Mouse (Mus musculus): Measurements from ENCODE around the gene Rps3a1. TPM values are rescaled to one million over a fixed set of nuclear protein-coding genes. Genes with fewer than 3 reads are reported as not detected.

The Rps3a1 gene
- polyA plus RNA-seq (2016; fragmentation: Nextera tagmentation; extraction: Ambion mirVana), result 1,151 and 1,201 TPM in 2 replicates

GRCm38 (mm10) chr3:86142263-86142933 is at the start of gene Rps3a1:
TSS of gene Rps3a1 (minus strand) at chr3:86142702.
- Histone ChIP-seq H3K27me3 (no peaks in the 10 kb centered on the region), H3K4me1 (peaks cover 20% of the 10 kb centered on the region), H3K9me3 (no peaks in the 10 kb centered on the region), H3K4me3 (peak within 1 kb of the TSS; percentile 92), H3K27ac (peak within 1 kb of the TSS; percentile 91), H3K36me3 (peaks cover 35% of the 10 kb centered on the region), H3K9ac (peak within 1 kb of the TSS; percentile 94), H3K4me2 (replicated peaks) (peak within 1 kb of the TSS; percentile 89)
- under 1% methylated on average over 77 of the region's 77 CpGs for WGBS
- ATAC-seq (ENCODE audit: insufficient number of reproducible peaks, insufficient read depth, low FRiP score, low TSS enrichment), result peak; percentile 94

- Histone ChIP-seq H3K27me3 (no peaks in the 10 kb centered on the region), H3K4me1 (peaks cover 10% of the 10 kb centered on the region; the same call in 1 of the 2 replicates), H3K4me2 (replicated peaks) (no peak overlapping the region), H3K4me3 (no peak overlapping the region), H3K36me3 (no peaks in the 10 kb centered on the region), H3K9ac (no peak overlapping the region), H3K9me3 (no peaks in the 10 kb centered on the region), H3K27ac (no peak overlapping the region)
- WGBS, result 51% methylated on average over 5 of the region's 5 CpGs
- ATAC-seq (ENCODE audit: insufficient number of reproducible peaks, insufficient read depth, low FRiP score, low TSS enrichment), result no peak
Observed at GRCm38 (mm10) chr3:86187736-86188389, 45.4 kb upstream of the Rps3a1 start.

- no peaks in the 10 kb centered on the region for H3K9me3 ChIP-seq
- H3K36me3 ChIP-seq, result no peaks in the 10 kb centered on the region
- H3K4me1 ChIP-seq, result peaks cover 10% of the 10 kb centered on the region; the same call in 1 of the 2 replicates
- H3K9ac ChIP-seq, result no peak overlapping the region
- ATAC-seq (ENCODE audit: insufficient number of reproducible peaks, insufficient read depth, low FRiP score, low TSS enrichment), result no peak
- no peak overlapping the region for H3K27ac ChIP-seq
- no peaks in the 10 kb centered on the region for H3K27me3 ChIP-seq
- WGBS, result 83% methylated on average over 7 of the region's 7 CpGs
- no peak overlapping the region for H3K4me2 ChIP-seq (replicated peaks)
- H3K4me3 ChIP-seq, result no peak overlapping the region
Observed at GRCm38 (mm10) chr3:86184546-86184945, 42.0 kb upstream of the Rps3a1 start.

GRCm38 (mm10) chr3:86181107-86181506 is 38.6 kb upstream of the Rps3a1 start:
- Histone ChIP-seq H3K4me2 (replicated peaks) (no peak overlapping the region), H3K27ac (no peak overlapping the region), H3K4me1 (no peaks in the 10 kb centered on the region), H3K9me3 (no peaks in the 10 kb centered on the region), H3K4me3 (no peak overlapping the region), H3K9ac (no peak overlapping the region), H3K27me3 (no peaks in the 10 kb centered on the region), H3K36me3 (no peaks in the 10 kb centered on the region)
- 75% methylated on average over 5 of the region's 5 CpGs for WGBS
- ATAC-seq (ENCODE audit: insufficient number of reproducible peaks, insufficient read depth, low FRiP score, low TSS enrichment), result no peak

- WGBS, result 90% methylated on average over 7 of the region's 7 CpGs
- Histone ChIP-seq H3K27me3 (no peaks in the 10 kb centered on the region), H3K9ac (no peak overlapping the region), H3K36me3 (no peaks in the 10 kb centered on the region), H3K4me2 (replicated peaks) (no peak overlapping the region), H3K4me3 (no peak overlapping the region), H3K27ac (no peak overlapping the region), H3K9me3 (no peaks in the 10 kb centered on the region), H3K4me1 (no peaks in the 10 kb centered on the region)
- no peak for ATAC-seq (ENCODE audit: insufficient number of reproducible peaks, insufficient read depth, low FRiP score, low TSS enrichment)
Observed at GRCm38 (mm10) chr3:86179714-86180113, 37.2 kb upstream of the Rps3a1 start.

GRCm38 (mm10) chr3:86168841-86169425 is 26.4 kb upstream of the Rps3a1 start:
- no peak overlapping the region for H3K9ac ChIP-seq
- ATAC-seq (ENCODE audit: insufficient number of reproducible peaks, insufficient read depth, low FRiP score, low TSS enrichment), result no peak
- 69% methylated on average over 8 of the region's 8 CpGs for WGBS
- H3K27me3 ChIP-seq, result no peaks in the 10 kb centered on the region
- H3K27ac ChIP-seq, result no peak overlapping the region
- no peaks in the 10 kb centered on the region for H3K9me3 ChIP-seq
- H3K4me2 ChIP-seq (replicated peaks), result no peak overlapping the region
- no peaks in the 10 kb centered on the region for H3K36me3 ChIP-seq
- no peak overlapping the region for H3K4me3 ChIP-seq
- no peaks in the 10 kb centered on the region for H3K4me1 ChIP-seq

- no peak for ATAC-seq (ENCODE audit: insufficient number of reproducible peaks, insufficient read depth, low FRiP score, low TSS enrichment)
- WGBS, result 48% methylated on average over 9 of the region's 9 CpGs
- H3K4me1 ChIP-seq, result peaks cover 13% of the 10 kb centered on the region; the same call in 1 of the 2 replicates
- H3K9ac ChIP-seq, result no peak overlapping the region
- no peak overlapping the region for H3K4me3 ChIP-seq
- H3K36me3 ChIP-seq, result no peaks in the 10 kb centered on the region
- 0 out of 2 replicates have a peak overlapping the region, but pooled peaks have one; percentile 6 for H3K27ac ChIP-seq
- no peak overlapping the region for H3K4me2 ChIP-seq (replicated peaks)
- no peaks in the 10 kb centered on the region for H3K27me3 ChIP-seq
- H3K9me3 ChIP-seq, result no peaks in the 10 kb centered on the region
Observed at GRCm38 (mm10) chr3:86149521-86149920, 7.0 kb upstream of the Rps3a1 start.

- WGBS, result 72% methylated on average over 6 of the region's 6 CpGs
- no peaks in the 10 kb centered on the region for H3K27me3 ChIP-seq
- H3K9ac ChIP-seq, result no peak overlapping the region
- no peak for ATAC-seq (ENCODE audit: insufficient number of reproducible peaks, insufficient read depth, low FRiP score, low TSS enrichment)
- peaks cover 13% of the 10 kb centered on the region; the same call in 1 of the 2 replicates for H3K4me1 ChIP-seq
- H3K4me2 ChIP-seq (replicated peaks), result no peak overlapping the region
- no peaks in the 10 kb centered on the region for H3K9me3 ChIP-seq
- no peak overlapping the region for H3K27ac ChIP-seq
- no peak overlapping the region for H3K4me3 ChIP-seq
- H3K36me3 ChIP-seq, result no peaks in the 10 kb centered on the region
Observed at GRCm38 (mm10) chr3:86149063-86149462, 6.6 kb upstream of the Rps3a1 start.

- H3K9me3 ChIP-seq, result no peaks in the 10 kb centered on the region
- WGBS, result 79% methylated on average over 6 of the region's 6 CpGs
- H3K4me2 ChIP-seq (replicated peaks), result peak overlapping the region; percentile 40; the same call in 1 of the 2 replicates
- ATAC-seq (ENCODE audit: insufficient number of reproducible peaks, insufficient read depth, low FRiP score, low TSS enrichment), result no peak
- peaks cover 26% of the 10 kb centered on the region for H3K36me3 ChIP-seq
- peaks cover 20% of the 10 kb centered on the region for H3K4me1 ChIP-seq
- H3K9ac ChIP-seq, result no peak overlapping the region
- no peaks in the 10 kb centered on the region for H3K27me3 ChIP-seq
- H3K27ac ChIP-seq, result peak overlapping the region; percentile 91
- no peak overlapping the region for H3K4me3 ChIP-seq
Observed at GRCm38 (mm10) chr3:86143343-86143742, 841 bp upstream of the Rps3a1 start.

- Histone ChIP-seq H3K9ac (no peak overlapping the region), H3K4me1 (peaks cover 20% of the 10 kb centered on the region), H3K9me3 (no peaks in the 10 kb centered on the region), H3K27me3 (no peaks in the 10 kb centered on the region), H3K4me2 (replicated peaks) (peak overlapping the region; percentile 40), H3K4me3 (peak overlapping the region; percentile 92), H3K36me3 (peaks cover 30% of the 10 kb centered on the region), H3K27ac (peak overlapping the region; percentile 91)
- ATAC-seq (ENCODE audit: insufficient number of reproducible peaks, insufficient read depth, low FRiP score, low TSS enrichment), result peak; percentile 42
- WGBS, result 6% methylated on average over 6 of the region's 6 CpGs
Observed at GRCm38 (mm10) chr3:86142934-86143317, 424 bp upstream of the Rps3a1 start.

- Histone ChIP-seq H3K4me3 (peak overlapping the region; percentile 92), H3K4me1 (peaks cover 20% of the 10 kb centered on the region), H3K27ac (peak overlapping the region; percentile 91), H3K36me3 (peaks cover 40% of the 10 kb centered on the region), H3K4me2 (replicated peaks) (peak overlapping the region; percentile 89), H3K9ac (peak overlapping the region; percentile 94), H3K9me3 (no peaks in the 10 kb centered on the region), H3K27me3 (no peaks in the 10 kb centered on the region)
- WGBS, result under 1% methylated on average over 18 of the region's 18 CpGs
- ATAC-seq (ENCODE audit: insufficient number of reproducible peaks, insufficient read depth, low FRiP score, low TSS enrichment), result peak; percentile 12; the same call in 1 of the 2 replicates
Observed at GRCm38 (mm10) chr3:86141886-86142262, 628 bp downstream of the Rps3a1 start.

GRCm38 (mm10) chr3:86141366-86141765 is 1.1 kb downstream of the Rps3a1 start:
- ATAC-seq (ENCODE audit: insufficient number of reproducible peaks, insufficient read depth, low FRiP score, low TSS enrichment), result no peak
- H3K27ac ChIP-seq, result no peak overlapping the region; the same call in 1 of the 2 replicates

More at GRCm38 (mm10) chr3:86141366-86141765, 1.1 kb downstream of the Rps3a1 start:
- peak overlapping the region; percentile 92 for H3K4me3 ChIP-seq
- H3K9me3 ChIP-seq, result no peaks in the 10 kb centered on the region
- H3K4me1 ChIP-seq, result peaks cover 20% of the 10 kb centered on the region
- peak overlapping the region; percentile 89 for H3K4me2 ChIP-seq (replicated peaks)
- WGBS, result 13% methylated on average over 7 of the region's 7 CpGs
- peaks cover 41% of the 10 kb centered on the region for H3K36me3 ChIP-seq
- no peaks in the 10 kb centered on the region for H3K27me3 ChIP-seq
- H3K9ac ChIP-seq, result peak overlapping the region; percentile 94

Data from embryonic facial prominence, embryonic 12.5 days (tissue).